In genomic region chr5:147892735-147893134, GRCm38 (mm10) we compare ENCODE assay signal across 15 mouse cellular contexts. TPM values are rescaled to one million over a fixed set of nuclear protein-coding genes. Genes with fewer than 3 reads are reported as not detected.
A peak's percentile ranks its signal among the peaks of the same experiment; 100 is the strongest.
DNase-seq lines count a peak whose midpoint lies in the region; ATAC-seq and TF ChIP-seq lines count a peak whose summit lies in the region.
"Had no signal": no experiment of that assay in that cellular context is flagged by ENCODE, and none has a peak within 500 bp of the region (broad histone marks: within the 10 kb centered on the region; RNA-seq: fewer than 3 reads in every experiment).

No protein-coding gene starts in this region.

- H3K36me3 ChIP-seq in heart, embryonic 12.5 days = no peaks in the 10 kb centered on the region
- no peaks in the 10 kb centered on the region for H3K36me3 ChIP-seq in lung, embryonic 14.5 days (ENCODE audit: insufficient read depth)
- H3K36me3 ChIP-seq in hindbrain, embryonic 14.5 days (replicated peaks; ENCODE audit: control insufficient read depth, insufficient read depth) = no peaks in the 10 kb centered on the region
- no peaks in the 10 kb centered on the region for H3K36me3 ChIP-seq in midbrain, embryonic 15.5 days (replicated peaks)
- H3K36me3 ChIP-seq: limb, embryonic 12.5 days had no signal

- peak overlapping the region; percentile 66; the same call in 1 of the 2 replicates for H3K4me3 ChIP-seq in heart, embryonic 12.5 days
- H3K4me3 ChIP-seq in lung, embryonic 14.5 days (ENCODE audit: low read depth, low read length) = no peak overlapping the region
- no peak overlapping the region for H3K4me3 ChIP-seq in hindbrain, embryonic 14.5 days (replicated peaks; ENCODE audit: low read length)
- H3K4me3 ChIP-seq in midbrain, embryonic 15.5 days = no peak overlapping the region
- H3K4me3 ChIP-seq: limb, embryonic 12.5 days had no signal

- peak overlapping the region; percentile 91 for H3K4me2 ChIP-seq in heart, embryonic 12.5 days
- H3K4me2 ChIP-seq in lung, embryonic 14.5 days = peak overlapping the region; percentile 87; the same call in 1 of the 2 replicates
- peak overlapping the region; percentile 98; the same call in 1 of the 2 replicates for H3K4me2 ChIP-seq in hindbrain, embryonic 14.5 days (replicated peaks)
- H3K4me2 ChIP-seq in midbrain, embryonic 15.5 days = peak overlapping the region; percentile 5; the same call in 1 of the 2 replicates

- H3K27me3 ChIP-seq in heart, embryonic 12.5 days (replicated peaks) = no peaks in the 10 kb centered on the region
- H3K27me3 ChIP-seq in lung, embryonic 14.5 days (ENCODE audit: insufficient read depth, low read length) = no peaks in the 10 kb centered on the region
- H3K27me3 ChIP-seq in hindbrain, embryonic 14.5 days (ENCODE audit: control insufficient read depth, insufficient read depth, low read length) = peaks cover 12% of the 10 kb centered on the region
- H3K27me3 ChIP-seq in midbrain, embryonic 15.5 days (replicated peaks) = peaks cover 9% of the 10 kb centered on the region; the same call in 1 of the 2 replicates

- H3K9ac ChIP-seq in heart, embryonic 12.5 days = no peak overlapping the region
- H3K9ac ChIP-seq in lung, embryonic 14.5 days = no peak overlapping the region
- H3K9ac ChIP-seq in hindbrain, embryonic 14.5 days = no peak overlapping the region
- H3K9ac ChIP-seq in midbrain, embryonic 15.5 days = no peak overlapping the region
- H3K9ac ChIP-seq: limb, embryonic 12.5 days had no signal

- ATAC-seq in heart, embryonic 12.5 days (ENCODE audit: insufficient number of reproducible peaks, low FRiP score) = no peak
- no peak for ATAC-seq in lung, embryonic 14.5 days (ENCODE audit: insufficient read depth)
- ATAC-seq in hindbrain, embryonic 14.5 days (ENCODE audit: low FRiP score) = no peak
- no peak for ATAC-seq in midbrain, embryonic 15.5 days (replicated peaks)
- ATAC-seq: CD4-positive, CD25-positive, alpha-beta regulatory T cell, adult 4 months; forebrain, embryonic 16.5 days had no signal

- no peaks in the 10 kb centered on the region for H3K9me3 ChIP-seq in heart, embryonic 12.5 days (replicated peaks)
- no peaks in the 10 kb centered on the region for H3K9me3 ChIP-seq in lung, embryonic 14.5 days (ENCODE audit: low read depth, low read length)
- no peaks in the 10 kb centered on the region for H3K9me3 ChIP-seq in hindbrain, embryonic 14.5 days (ENCODE audit: control insufficient read depth, low read length)
- no peaks in the 10 kb centered on the region for H3K9me3 ChIP-seq in midbrain, embryonic 15.5 days
- H3K9me3 ChIP-seq: limb, embryonic 12.5 days had no signal

- no peak for DNase-seq in heart, adult 9 months (ENCODE audit: low spot score in 2 of 2)
- no peak for DNase-seq in lung, embryonic 14.5 days
- no peak for DNase-seq in lung, adult 18-20 months
- DNase-seq in hindbrain, embryonic 14.5 days (ENCODE audit: low spot score) = no peak
- no peak for DNase-seq in natural killer cell, adult 2 months (ENCODE audit: low spot score in 2 of 2)
- DNase-seq in gastrocnemius, postnatal 4 days (ENCODE audit: low spot score in 2 of 2) = no peak
- DNase-seq: adrenal gland, adult 2 months; cerebellum, postnatal 25 days; gastrocnemius, postnatal 25 days; heart, postnatal 4 days had no signal

- no peak for TF ChIP-seq CTCF in lung, embryonic 14.5 days (IDR thresholded peaks at IDR 0.05; ENCODE audit: low read depth)

- 23% methylated on average over 6 of the region's 6 CpGs for WGBS in heart, embryonic 12.5 days
- 25% methylated on average over 6 of the region's 6 CpGs for WGBS in lung, embryonic 14.5 days
- WGBS in hindbrain, embryonic 14.5 days = 26% methylated on average over 6 of the region's 6 CpGs
- WGBS in midbrain, embryonic 15.5 days = 34% methylated on average over 6 of the region's 6 CpGs

- peak overlapping the region; percentile 48; the same call in 1 of the 2 replicates for H3K27ac ChIP-seq in heart, embryonic 12.5 days (ENCODE audit: poor library complexity, severe bottlenecking)
- H3K27ac ChIP-seq in lung, embryonic 14.5 days (ENCODE audit: low read depth) = no peak overlapping the region
- no peak overlapping the region for H3K27ac ChIP-seq in hindbrain, embryonic 14.5 days
- no peak overlapping the region for H3K27ac ChIP-seq in midbrain, embryonic 15.5 days
- H3K27ac ChIP-seq: limb, embryonic 12.5 days had no signal

- peaks cover 27% of the 10 kb centered on the region for H3K4me1 ChIP-seq in heart, embryonic 12.5 days (replicated peaks)
- peaks cover 2% of the 10 kb centered on the region; the same call in 1 of the 2 replicates for H3K4me1 ChIP-seq in lung, embryonic 14.5 days (ENCODE audit: insufficient read depth)
- peaks cover 9% of the 10 kb centered on the region; the same call in 1 of the 2 replicates for H3K4me1 ChIP-seq in hindbrain, embryonic 14.5 days (replicated peaks; ENCODE audit: control insufficient read depth, insufficient read depth, low read length)
- peaks cover 14% of the 10 kb centered on the region for H3K4me1 ChIP-seq in midbrain, embryonic 15.5 days

RNA-seq across cellular contexts. Expression of gene Slc46a3, which starts 1.9 kb away (rescaled TPM):
- 2.7 and 2.8 TPM in 2 replicates for polyA plus RNA-seq in heart, embryonic 12.5 days (2016; fragmentation: Nextera tagmentation; extraction: Ambion mirVana)
- polyA plus RNA-seq in lung, embryonic 14.5 days (2014; fragmentation: Nextera tagmentation; extraction: Ambion mirVana) = 3.3 and 4.3 TPM in 2 replicates
- 5.3 and 5.5 TPM in 2 replicates for polyA plus RNA-seq in hindbrain, embryonic 14.5 days (2014; fragmentation: Nextera tagmentation; extraction: Ambion mirVana)
- 5.5 and 5.6 TPM in 2 replicates for polyA plus RNA-seq in midbrain, embryonic 15.5 days (2015; fragmentation: Nextera tagmentation; extraction: Ambion mirVana)
- 1 to 10 TPM; 3.4 to 4.3 TPM for total RNA-seq in gastrocnemius, postnatal 4 days (2021)

RNA-seq across cellular contexts. Expression of gene Pomp, which starts 32.5 kb away (rescaled TPM):
- 348 and 392 TPM in 2 replicates for polyA plus RNA-seq in heart, embryonic 12.5 days (2016; fragmentation: Nextera tagmentation; extraction: Ambion mirVana)
- polyA plus RNA-seq in lung, embryonic 14.5 days (2014; fragmentation: Nextera tagmentation; extraction: Ambion mirVana) = 506 and 511 TPM in 2 replicates
- 502 and 544 TPM in 2 replicates for polyA plus RNA-seq in hindbrain, embryonic 14.5 days (2014; fragmentation: Nextera tagmentation; extraction: Ambion mirVana)
- 425 and 436 TPM in 2 replicates for polyA plus RNA-seq in midbrain, embryonic 15.5 days (2015; fragmentation: Nextera tagmentation; extraction: Ambion mirVana)
- total RNA-seq in gastrocnemius, postnatal 4 days (2021) = 100 to 1,000 TPM; 128 to 151 TPM

Comparison
In these comparisons a context has a peak if more than half of its experiments do, and no peak if none do; other contexts are left out.
1. H3K4me2 ChIP-seq: peak in every context shown above with its lines; median percentile 98 in hindbrain, embryonic 14.5 days; 91 in heart, embryonic 12.5 days; 87 in lung, embryonic 14.5 days; 5 in midbrain, embryonic 15.5 days.